Mouse (Mus musculus): Measurements from ENCODE around the gene Ginm1. TPM values are rescaled to one million over a fixed set of nuclear protein-coding genes. Genes with fewer than 3 reads are reported as not detected.

The Ginm1 gene
- polyA plus RNA-seq, 1 experiment from 2014 or later = 77.2 TPM

Small RNA genes lying within 50 kb of the gene (microRNA-seq; reads per million reads assigned to microRNA genes)
- 1.0 reads per million for gene Mir5104

Other genes starting within 250 kb of the Ginm1 start
- gene Lrp11, start 203.0 kb downstream of the Ginm1 start, polyA plus RNA-seq (2015; fragmentation: Nextera tagmentation; extraction: Ambion mirVana) = 1.5 and 1.9 TPM in 2 replicates
- 36.6 and 41.3 TPM in 2 replicates for gene Nup43, start 125.3 kb downstream of the Ginm1 start, polyA plus RNA-seq (2015; fragmentation: Nextera tagmentation; extraction: Ambion mirVana)
- gene Pcmt1, start 111.7 kb downstream of the Ginm1 start, polyA plus RNA-seq (2015; fragmentation: Nextera tagmentation; extraction: Ambion mirVana) = 117 and 134 TPM in 2 replicates
- gene Lats1, start 111.6 kb downstream of the Ginm1 start, polyA plus RNA-seq (2015; fragmentation: Nextera tagmentation; extraction: Ambion mirVana) = 3.0 and 3.1 TPM in 2 replicates
- 30.8 and 32.2 TPM in 2 replicates for gene Katna1, start 66.8 kb downstream of the Ginm1 start, polyA plus RNA-seq (2015; fragmentation: Nextera tagmentation; extraction: Ambion mirVana)
- gene Ppil4, start 67 bp upstream of the Ginm1 start, polyA plus RNA-seq (2015; fragmentation: Nextera tagmentation; extraction: Ambion mirVana) = 25.6 and 26.7 TPM in 2 replicates
- gene Zc3h12d, start 39.6 kb upstream of the Ginm1 start, polyA plus RNA-seq (2015; fragmentation: Nextera tagmentation; extraction: Ambion mirVana) = 0.38 and 0.41 TPM in 2 replicates
- gene Tab2, start 163.4 kb upstream of the Ginm1 start, polyA plus RNA-seq (2015; fragmentation: Nextera tagmentation; extraction: Ambion mirVana) = 17.1 and 17.2 TPM in 2 replicates